Mouse (Mus musculus): ENCODE results near the gene 1700037H04Rik.

The 1700037H04Rik gene

GRCm38 (mm10) chr2:131146193-131147042 is 13.5 kb downstream of the 1700037H04Rik start:
- in situ Hi-C loops (cut with MboI, MseI) = no loop called here

DNA sequence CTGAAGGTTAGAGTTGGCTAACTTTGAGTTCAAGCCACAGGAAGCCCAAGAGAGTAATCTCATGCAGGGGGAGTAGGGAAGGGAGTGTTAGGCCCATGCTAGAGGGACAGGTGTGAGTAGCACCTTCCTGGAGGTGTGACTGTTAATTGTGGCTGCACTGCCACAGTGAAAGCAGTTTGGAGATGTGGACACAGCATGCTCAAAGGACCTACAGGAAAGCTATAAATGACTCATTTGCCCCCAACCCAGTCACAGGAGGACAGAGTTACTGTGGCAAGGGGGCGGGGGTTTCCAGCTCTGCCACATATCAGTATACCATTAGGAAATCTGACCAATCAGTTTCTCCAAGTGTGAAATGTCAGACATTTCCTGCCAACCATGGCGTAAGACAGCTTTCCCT is 14.3 kb downstream of the 1700037H04Rik start:
- in situ Hi-C loops (cut with MboI, MseI) = no loop called here

GRCm38 (mm10) chr2:131145121-131145520 is 14.8 kb downstream of the 1700037H04Rik start:
- in situ Hi-C loops (cut with MboI, MseI) = no loop called here

DNA sequence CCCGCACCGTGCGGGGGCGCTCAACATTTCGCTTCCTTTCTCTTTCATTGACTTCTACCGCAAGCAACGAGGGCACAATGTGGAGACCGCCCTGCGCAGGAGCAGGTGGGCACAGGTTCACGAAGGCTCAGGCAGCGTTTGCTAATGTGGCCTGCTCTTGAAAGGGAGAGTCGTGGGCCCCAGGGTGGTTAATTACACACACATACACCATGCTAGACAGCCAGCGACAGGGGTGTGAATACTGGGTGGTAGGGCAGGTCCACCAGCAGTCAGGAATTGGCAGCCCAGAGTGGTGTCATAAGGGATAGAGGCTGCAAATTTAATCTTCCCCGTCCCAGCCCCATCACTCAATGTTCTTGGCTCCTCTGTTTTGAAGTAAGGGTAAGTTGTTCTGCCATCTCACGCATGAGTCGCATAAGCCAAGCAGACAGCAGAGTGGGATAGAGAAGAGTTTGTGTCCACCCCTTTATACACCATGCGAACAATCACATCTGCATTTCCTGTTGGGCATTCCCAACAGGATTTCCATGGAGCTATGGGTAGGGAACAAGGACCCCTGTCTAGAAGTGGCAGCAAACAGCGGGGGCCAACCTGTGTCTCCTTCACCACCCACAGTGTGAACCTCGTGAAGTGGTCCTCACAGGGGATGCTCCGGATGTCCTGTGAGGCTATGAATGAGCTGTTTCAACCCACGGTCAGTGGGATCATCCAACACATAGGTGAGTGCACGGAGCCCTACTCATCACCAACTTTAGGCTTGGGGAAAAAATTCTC is 16.7 kb downstream of the 1700037H04Rik start:
- in situ Hi-C loops (cut with MboI, MseI) = no loop called here

DNA sequence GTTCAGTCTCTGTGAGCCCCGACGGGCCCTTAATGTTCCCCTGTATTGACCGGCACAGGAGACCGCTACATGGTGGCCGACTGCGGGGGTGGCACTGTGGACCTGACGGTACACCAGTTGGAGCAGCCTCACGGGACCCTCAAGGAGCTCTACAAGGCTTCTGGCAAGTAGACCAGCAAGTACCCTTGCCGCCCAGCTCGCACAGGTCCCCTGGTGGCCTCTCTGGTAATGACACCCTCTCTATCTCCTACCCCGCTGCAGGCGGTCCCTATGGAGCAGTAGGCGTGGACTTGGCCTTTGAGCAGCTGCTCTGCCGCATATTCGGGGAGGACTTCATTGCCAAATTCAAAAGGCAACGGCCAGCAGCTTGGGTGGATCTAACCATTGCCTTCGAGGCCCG is 17.3 kb downstream of the 1700037H04Rik start:
- in situ Hi-C loops (cut with MboI, MseI) = no loop called here

- in situ Hi-C loops (cut with MboI, MseI) = no loop called here
These were observed 18.4 kb downstream of the 1700037H04Rik start for GRCm38 (mm10) chr2:131141336-131141986.

DNA sequence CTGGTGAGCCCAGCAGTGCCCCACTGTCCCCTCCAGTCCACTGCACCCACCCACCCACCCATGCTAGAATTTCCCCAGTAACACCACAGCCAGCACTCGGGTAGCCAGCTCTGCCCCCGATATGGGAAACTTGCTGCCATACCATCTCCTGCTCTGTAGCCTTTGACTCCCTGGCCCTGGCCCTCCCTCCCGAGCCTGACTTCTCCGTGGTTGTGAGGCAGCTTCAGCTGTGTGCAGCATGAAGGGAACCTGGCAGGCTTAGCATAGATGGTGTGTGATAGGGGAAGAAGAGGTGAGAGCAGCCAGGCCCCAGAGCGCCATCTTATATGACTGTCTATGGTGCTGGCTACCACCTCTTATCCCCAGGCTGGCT is 19.4 kb downstream of the 1700037H04Rik start:
- in situ Hi-C loops (cut with MboI, MseI) = no loop called here

GRCm38 (mm10) chr2:131139886-131140532 is 19.9 kb downstream of the 1700037H04Rik start:
- in situ Hi-C loops (cut with MboI, MseI) = no loop called here

DNA sequence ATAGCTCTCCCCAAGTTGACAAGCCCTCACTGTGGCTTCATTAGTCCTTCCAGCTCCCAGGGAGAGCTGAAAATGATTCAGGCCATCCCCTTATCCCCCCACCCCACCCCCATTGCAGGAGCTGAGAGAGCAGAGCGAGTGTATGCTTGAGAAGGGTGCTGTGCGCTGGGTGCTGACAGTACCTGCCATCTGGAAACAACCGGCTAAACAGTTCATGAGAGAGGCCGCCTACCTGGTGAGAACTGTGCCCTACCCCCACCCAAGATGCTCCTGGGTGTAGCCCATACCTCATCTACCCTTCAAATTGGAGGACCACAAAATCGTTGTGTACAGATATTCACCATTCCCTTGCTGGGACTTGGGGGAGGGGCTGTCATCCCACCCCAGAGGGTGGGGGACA is 20.6 kb downstream of the 1700037H04Rik start:
- in situ Hi-C loops (cut with MboI, MseI) = no loop called here

- in situ Hi-C loops (cut with MboI, MseI) = no loop called here
These were observed 21.1 kb downstream of the 1700037H04Rik start for GRCm38 (mm10) chr2:131138760-131139159.

- in situ Hi-C loops (cut with MboI, MseI) = no loop called here
These were observed 21.6 kb downstream of the 1700037H04Rik start for GRCm38 (mm10) chr2:131138296-131138695.

DNA sequence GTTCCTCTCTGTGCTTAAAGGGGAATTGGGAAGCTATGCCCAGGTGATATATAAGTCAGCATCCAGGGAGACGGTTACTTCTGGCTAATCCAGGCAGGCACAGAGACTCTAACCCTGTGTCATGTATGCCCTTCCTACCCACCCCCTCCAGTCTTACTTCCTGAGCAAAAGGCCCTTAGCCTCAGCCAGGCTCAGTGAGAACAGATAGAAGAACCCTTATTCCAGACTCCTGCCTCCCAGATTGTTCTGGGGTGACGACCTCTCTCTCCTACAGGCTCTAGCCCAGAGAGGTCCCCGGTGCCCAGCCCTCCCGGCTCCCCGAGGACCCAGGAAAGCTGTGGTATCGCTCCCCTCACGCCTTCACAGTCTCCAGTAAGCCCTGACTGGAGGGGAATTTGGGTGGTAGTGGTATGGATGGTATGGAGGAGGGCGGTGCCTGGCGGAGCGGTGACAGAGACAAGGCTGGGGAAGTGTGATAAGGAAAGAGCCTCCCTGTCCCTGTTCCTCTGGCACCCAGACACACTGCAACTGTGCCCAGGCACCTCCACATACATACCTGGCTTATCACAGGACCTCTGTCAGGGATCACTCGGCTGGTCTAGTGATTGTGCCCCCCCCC is 24.3 kb downstream of the 1700037H04Rik start:
- in situ Hi-C loops (cut with MboI, MseI) = no loop called here

DNA sequence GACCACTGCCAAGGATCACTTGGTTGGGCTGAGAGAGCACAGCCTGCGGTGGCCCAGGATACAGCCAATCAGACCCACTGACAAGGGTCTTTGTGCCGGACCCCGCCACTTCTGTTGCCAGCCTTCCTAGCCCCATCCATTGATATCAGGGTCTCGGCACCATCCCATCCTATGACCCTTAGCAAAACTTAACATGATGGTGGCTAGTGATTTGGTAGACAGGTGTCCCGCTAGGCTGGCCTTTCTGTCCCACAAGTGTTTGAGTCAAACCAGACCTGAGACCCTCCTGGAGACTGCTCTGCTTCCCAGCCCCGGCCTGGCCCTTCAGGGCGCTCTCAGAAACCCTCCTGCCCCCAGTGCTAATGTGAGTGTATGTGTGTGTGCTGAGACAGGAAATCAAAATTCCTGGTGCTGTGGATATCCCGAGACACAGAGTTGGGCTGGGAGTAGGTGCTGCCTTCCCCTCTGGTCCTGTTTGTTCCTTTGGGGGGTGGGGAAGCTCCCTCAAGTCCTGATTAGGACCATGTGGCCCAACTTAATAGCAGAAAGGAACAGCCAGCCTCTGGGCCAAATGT is 25.0 kb downstream of the 1700037H04Rik start:
- in situ Hi-C loops (cut with MboI, MseI) = no loop called here

DNA sequence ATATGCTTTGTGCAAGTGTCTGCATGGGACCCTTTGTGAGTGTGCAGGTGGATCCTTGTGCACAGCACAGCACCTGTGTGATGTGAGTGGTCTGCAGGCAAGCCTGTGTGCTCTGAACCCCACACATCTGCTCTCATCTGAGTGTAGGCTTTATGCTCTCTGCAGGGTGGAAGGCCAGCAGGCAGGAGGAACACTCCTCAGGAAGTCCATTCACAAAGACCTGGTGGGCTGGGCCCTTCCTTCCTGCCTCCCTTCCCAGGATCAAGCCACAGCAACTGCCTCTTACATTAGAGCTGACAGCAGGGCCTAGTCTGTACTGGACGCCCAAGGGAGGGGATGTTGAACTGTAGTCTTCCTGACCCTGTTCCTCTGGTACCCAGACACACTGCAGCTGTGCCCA is 25.5 kb downstream of the 1700037H04Rik start:
- in situ Hi-C loops (cut with MboI, MseI) = no loop called here

GRCm38 (mm10) chr2:131132930-131133547 is 26.8 kb downstream of the 1700037H04Rik start, which contains the start of gene Gm11037:
TSS of gene Gm11037 (plus strand) at chr2:131133497.
- in situ Hi-C loops (cut with MboI, MseI) = no loop called here

DNA sequence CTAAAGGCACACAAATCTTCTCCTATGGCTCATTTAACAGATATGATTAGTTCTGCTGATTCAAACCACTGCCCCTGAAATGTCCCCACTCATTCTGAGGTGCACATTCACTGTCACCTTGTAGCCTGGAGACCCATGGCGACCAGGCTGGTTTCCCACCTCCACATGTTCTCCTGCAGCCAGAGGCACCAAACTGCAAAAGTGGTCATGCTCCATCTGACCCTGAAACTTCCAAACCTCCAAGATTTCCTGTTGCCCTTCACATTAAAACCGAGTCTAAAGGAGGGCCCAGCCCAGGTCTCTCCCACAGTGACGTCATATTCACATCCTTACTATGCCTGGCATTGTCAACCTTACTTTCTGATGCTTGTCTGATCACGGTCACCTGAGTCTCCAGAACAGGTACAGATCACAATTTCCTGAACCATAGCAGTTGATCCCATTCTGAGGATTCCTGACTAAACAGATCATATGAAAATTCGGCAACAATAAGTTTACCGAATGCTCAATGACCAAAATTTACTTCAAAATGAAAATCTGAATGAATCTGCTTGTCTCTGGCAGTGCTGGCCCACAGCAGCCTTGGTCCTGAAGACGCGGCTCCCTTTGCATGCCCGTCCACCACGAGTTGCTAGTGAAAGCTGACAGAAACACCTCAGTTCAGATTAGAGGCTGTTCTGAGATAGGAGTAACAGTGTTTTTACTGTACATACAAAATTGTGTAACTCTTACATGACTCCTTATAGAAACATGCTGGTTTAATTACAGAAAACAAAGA is 27.6 kb downstream of the 1700037H04Rik start:
- in situ Hi-C loops (cut with MboI, MseI) = no loop called here

GRCm38 (mm10) chr2:131130849-131131248 is 29.0 kb downstream of the 1700037H04Rik start:
- in situ Hi-C loops (cut with MboI, MseI) = no loop called here

DNA sequence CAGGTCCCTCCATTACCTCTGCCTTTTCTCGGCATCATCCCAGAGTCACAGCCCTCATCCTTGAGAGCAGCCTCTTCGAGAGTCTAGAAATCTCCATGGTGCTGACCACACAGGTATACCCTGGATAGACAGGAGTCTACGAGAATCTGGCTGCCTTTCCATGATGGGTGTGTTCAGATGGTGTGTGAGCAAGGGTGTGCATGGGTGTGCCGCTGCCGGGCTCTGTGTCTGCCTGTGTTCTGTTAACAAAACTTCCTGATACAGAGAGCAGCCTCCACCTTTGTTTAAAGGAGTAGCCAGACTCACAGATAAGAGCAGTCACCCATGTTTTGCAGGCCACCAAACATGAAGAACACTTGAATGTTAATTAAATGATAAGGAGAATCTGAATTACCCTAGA is 30.0 kb downstream of the 1700037H04Rik start:
- in situ Hi-C loops (cut with MboI, MseI) = no loop called here

DNA sequence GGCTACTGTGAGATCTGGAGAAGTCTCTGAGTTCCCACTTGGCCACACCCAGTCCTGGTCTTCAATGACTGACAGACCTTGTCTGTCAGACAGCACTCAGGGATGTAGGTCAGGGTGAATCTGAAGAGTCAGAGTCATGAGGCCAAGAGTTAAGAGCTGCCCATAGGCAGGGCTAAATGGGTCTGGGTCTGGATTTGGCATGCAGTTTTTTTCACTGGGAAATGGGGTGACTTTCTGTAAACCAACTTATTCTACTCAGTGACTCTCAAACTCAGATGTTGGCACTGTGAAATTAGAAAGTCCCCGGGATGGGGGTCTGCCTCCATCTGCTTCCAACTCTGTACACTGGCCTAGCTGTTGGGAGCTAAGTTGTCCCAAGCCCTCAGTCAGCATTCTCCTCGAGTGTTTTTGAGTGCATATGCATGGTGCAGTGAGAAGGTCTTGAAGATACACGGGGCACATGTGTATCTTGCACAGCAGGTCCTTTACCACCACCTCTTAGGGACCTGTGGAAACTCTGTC is 31.2 kb downstream of the 1700037H04Rik start:
- in situ Hi-C loops (cut with MboI, MseI) = no loop called here

Measured in T-helper 2 cell (primary cell).